Mouse (Mus musculus) forebrain, embryonic 16.5 days (tissue): ENCODE data around the gene Olfr550. TPM values are rescaled to one million over a fixed set of nuclear protein-coding genes. Genes with fewer than 3 reads are reported as not detected.

Experiments used
- ATAC-seq: fragments of 200-750 bp; cut with Nextera tagmentation; 2 replicates; pipeline ENCODE4 v1.8.0; 2017; ENCODE audit warnings: mild to moderate bottlenecking, moderate library complexity
- H3K27ac ChIP-seq: fragments of 300-500 bp; sonication (generic); 2 replicates; pipeline ENCODE4 v1.5.1; 2014; ENCODE audit warnings: low read length, control low read depth
- H3K27me3 ChIP-seq: fragments of 300-500 bp; sonication (generic); replicated peaks from 2 replicates; pipeline ENCODE4 v1.6.1; 2014; ENCODE audit warnings: low read length; ENCODE audit not compliant: control insufficient read depth, insufficient read depth
- H3K36me3 ChIP-seq: fragments of 300-500 bp; sonication (generic); 2 replicates; pipeline ENCODE4 v1.6.1; 2014; ENCODE audit not compliant: control insufficient read depth, insufficient read depth
- H3K4me1 ChIP-seq: fragments of 300-500 bp; sonication (generic); replicated peaks from 2 replicates; pipeline ENCODE4 v1.6.1; 2014; ENCODE audit warnings: low read length; ENCODE audit not compliant: control insufficient read depth, insufficient read depth
- H3K4me2 ChIP-seq: fragments of 300-500 bp; sonication (generic); 2 replicates; pipeline ENCODE4 v1.6.1; 2014; ENCODE audit warnings: mild to moderate bottlenecking, low read length, control low read depth
- H3K4me3 ChIP-seq: fragments of 300-500 bp; sonication (generic); replicated peaks from 2 replicates; pipeline ENCODE4 v1.5.1; 2014; ENCODE audit warnings: mild to moderate bottlenecking, low read length, control low read depth
- H3K9ac ChIP-seq: fragments of 300-500 bp; sonication (generic); replicated peaks from 2 replicates; pipeline ENCODE4 v1.6.1; 2014; ENCODE audit warnings: low read depth, low read length, control low read depth
- H3K9me3 ChIP-seq: fragments of 300-500 bp; sonication (generic); 2 replicates; pipeline ENCODE4 v1.6.1; 2016; ENCODE audit warnings: low read length; ENCODE audit not compliant: control insufficient read depth
- WGBS: fragments of 180-500 bp; shearing (Covaris S2); extraction: QIAGEN DNeasy Blood & Tissue Kit; methylation state at CpG from one replicate; pipeline ENCODE4 v1.1.7; 2014; 5-methylcytosine and 5-hydroxymethylcytosine counted together
- polyA plus RNA-seq: library from polyadenylated mRNA; unstranded; fragments of >200 nt; fragmentation: Nextera tagmentation; extraction: Ambion mirVana; gene quantifications from 2 replicates; pipeline ENCODE4 v1.2.1, GENCODE M21; 2015

Gene Olfr550
- not detected in 2 replicates for polyA plus RNA-seq

DNA sequence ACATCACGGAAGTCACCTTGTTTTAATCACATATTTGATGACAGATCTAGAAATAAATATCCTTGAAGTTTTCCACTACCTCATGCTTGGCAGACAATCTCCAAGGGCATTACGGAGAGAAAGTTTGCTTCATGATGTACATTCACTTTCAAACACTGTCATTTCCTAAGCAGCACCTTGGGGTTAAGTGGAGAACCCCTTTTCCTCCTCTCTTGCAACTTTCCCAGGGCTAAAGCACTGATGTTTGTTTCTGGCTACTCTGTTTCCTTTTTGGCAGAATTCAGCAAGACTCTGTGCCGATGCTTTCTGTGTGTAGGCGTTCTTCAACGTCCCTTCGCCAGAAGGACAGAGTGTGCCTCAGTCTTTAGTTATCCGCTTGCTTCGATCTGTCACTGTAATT, at the start of gene Olfr550:
Gene Olfr550 (plus strand): TSS at position 301 of the 400 bp plus-strand sequence.
- no peak for ATAC-seq
- H3K27me3 ChIP-seq = no peaks in the 10 kb centered on the region
- no peak within 1 kb of the TSS for H3K4me3 ChIP-seq
- H3K36me3 ChIP-seq = no peaks in the 10 kb centered on the region
- H3K27ac ChIP-seq = no peak within 1 kb of the TSS
- no peak within 1 kb of the TSS for H3K9ac ChIP-seq
- H3K4me1 ChIP-seq = peaks cover 3% of the 10 kb centered on the region; the same call in 1 of the 2 replicates
- H3K9me3 ChIP-seq = no peaks in the 10 kb centered on the region
- 94% methylated on average over 8 of the region's 8 CpGs for WGBS
- H3K4me2 ChIP-seq = no peak within 1 kb of the TSS

DNA sequence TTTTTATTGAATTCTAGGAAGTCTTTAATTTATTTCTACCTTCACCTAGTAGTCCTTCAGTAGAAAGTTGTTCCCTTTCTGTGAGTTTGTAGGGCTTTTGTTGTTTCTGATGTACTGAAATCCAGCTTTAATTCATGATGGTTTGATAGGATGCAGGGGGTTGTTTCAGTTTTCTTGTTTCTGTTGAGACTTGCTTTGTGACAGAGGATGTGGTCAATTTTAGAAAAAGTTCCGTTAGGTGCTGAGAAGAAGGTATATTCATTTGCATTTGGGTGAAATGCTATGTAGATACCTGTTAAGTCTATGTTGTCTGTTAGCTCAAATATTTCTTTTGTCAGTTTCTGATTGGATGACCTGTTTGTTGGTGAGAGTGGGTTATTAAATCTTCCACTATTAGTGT, 42.2 kb upstream of the Olfr550 start:
- Histone ChIP-seq H3K27me3 (no peaks in the 10 kb centered on the region), H3K36me3 (no peaks in the 10 kb centered on the region), H3K4me1 (no peaks in the 10 kb centered on the region), H3K9ac (no peak overlapping the region), H3K9me3 (no peaks in the 10 kb centered on the region), H3K27ac (no peak overlapping the region), H3K4me2 (no peak overlapping the region), H3K4me3 (no peak overlapping the region)
- 84% methylated on average over 1 of the region's 1 CpGs for WGBS
- ATAC-seq = no peak

DNA sequence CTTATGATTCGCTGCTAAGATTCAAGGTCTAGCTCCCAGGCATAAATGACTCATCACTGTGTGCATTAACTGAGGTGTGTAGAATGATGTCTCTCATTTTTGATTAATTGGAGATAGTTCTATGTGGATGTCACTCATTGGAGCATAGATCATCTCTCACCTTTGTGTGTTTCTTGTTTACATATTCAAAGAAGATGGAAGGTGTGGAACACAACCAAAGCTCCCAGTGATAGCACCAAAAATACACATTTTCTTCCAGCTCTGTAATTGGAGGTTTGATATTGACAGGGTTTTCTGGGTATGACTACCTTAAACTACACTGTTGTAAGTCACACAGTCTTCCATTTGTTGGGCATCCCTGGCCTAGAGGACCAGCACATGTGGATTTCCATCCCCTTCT, 36.8 kb upstream of the Olfr550 start, which contains the start of gene Olfr547:
Gene Olfr547 (plus strand): TSS at position 301 of the 400 bp plus-strand sequence.
- WGBS = 71% methylated on average over 1 of the region's 1 CpGs
- no peak within 1 kb of the TSS for H3K27ac ChIP-seq
- no peak within 1 kb of the TSS for H3K4me2 ChIP-seq
- H3K9ac ChIP-seq = no peak within 1 kb of the TSS
- H3K27me3 ChIP-seq = no peaks in the 10 kb centered on the region
- H3K4me1 ChIP-seq = no peaks in the 10 kb centered on the region
- no peak within 1 kb of the TSS for H3K4me3 ChIP-seq
- no peak for ATAC-seq
- no peaks in the 10 kb centered on the region for H3K36me3 ChIP-seq
- no peaks in the 10 kb centered on the region for H3K9me3 ChIP-seq

DNA sequence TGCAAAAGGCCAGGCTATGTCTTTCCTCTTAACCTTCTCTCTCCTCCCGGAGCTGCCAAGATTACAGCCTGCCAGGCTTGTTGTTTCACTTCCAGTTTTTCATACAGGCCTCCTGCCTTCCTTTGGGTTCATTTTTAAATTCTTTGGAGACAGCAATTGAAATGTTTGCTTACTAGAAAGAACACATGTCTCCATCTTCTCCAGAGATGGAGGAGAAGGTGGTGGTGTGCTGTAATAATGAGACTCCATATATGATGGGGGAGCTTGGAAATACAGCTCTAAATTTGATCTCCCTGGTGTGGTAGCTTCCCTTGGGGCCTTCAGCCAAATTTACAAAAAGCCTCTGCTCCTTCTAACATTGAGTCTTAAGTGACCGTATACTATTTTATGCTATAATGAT, 30.6 kb upstream of the Olfr550 start, which contains the start of gene Olfr548-ps1:
Gene Olfr548-ps1 (plus strand): TSS at position 301 of the 400 bp plus-strand sequence.
- no peak within 1 kb of the TSS for H3K9ac ChIP-seq
- ATAC-seq = no peak
- 90% methylated on average over 2 of the region's 2 CpGs for WGBS

DNA sequence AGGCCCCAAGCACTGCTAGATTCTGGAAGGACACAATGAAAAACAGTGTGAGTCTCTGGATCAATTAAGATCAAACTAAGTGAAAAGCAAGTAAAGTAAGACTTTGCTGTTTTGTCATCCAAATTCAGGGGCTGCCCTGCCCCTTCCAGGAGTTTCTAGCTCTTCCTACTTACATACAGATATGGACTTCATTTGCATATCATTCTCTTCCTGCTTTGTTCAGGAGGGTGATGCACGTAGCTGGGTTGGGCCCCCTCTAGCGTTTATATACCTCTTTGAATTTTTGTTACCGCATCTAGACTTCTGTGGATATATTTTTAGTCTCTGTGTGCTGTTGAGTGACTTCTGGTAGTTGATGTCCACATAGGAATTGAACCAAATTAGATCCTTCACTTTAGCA, 30.0 kb upstream of the Olfr550 start:
- no peaks in the 10 kb centered on the region for H3K36me3 ChIP-seq
- H3K4me2 ChIP-seq = no peak overlapping the region
- no peaks in the 10 kb centered on the region for H3K27me3 ChIP-seq
- no peak for ATAC-seq
- H3K9me3 ChIP-seq = no peaks in the 10 kb centered on the region
- H3K27ac ChIP-seq = no peak overlapping the region
- H3K9ac ChIP-seq = no peak overlapping the region
- no peak overlapping the region for H3K4me3 ChIP-seq
- 67% methylated on average over 3 of the region's 3 CpGs for WGBS
- no peaks in the 10 kb centered on the region for H3K4me1 ChIP-seq

More for the DNA sequence above, 30.6 kb upstream of the Olfr550 start, which contains the start of gene Olfr548-ps1:
- Histone ChIP-seq H3K27me3 (no peaks in the 10 kb centered on the region), H3K9me3 (no peaks in the 10 kb centered on the region), H3K36me3 (no peaks in the 10 kb centered on the region), H3K4me2 (no peak within 1 kb of the TSS), H3K4me1 (no peaks in the 10 kb centered on the region), H3K27ac (no peak within 1 kb of the TSS), H3K4me3 (no peak within 1 kb of the TSS)

DNA sequence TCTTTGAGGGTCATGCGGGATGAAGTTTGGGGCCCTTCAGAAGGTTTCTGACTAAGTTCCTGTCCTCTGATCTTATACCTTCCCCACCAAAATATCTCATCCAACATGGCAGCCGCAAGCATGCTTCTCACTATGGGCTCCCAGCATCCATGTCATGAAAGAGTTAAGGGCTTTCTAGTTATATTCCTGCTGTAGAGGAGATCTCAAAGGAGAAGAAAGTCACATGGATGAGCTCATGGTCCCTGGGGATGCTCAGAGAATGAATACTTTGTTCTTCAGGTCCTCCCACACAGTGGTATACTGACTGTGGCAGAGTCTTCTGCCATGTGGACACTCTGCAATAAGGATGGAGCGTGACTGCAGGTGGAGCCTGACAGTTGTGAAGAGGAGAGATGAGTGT, 21.7 kb upstream of the Olfr550 start, which contains the start of gene Olfr549:
Gene Olfr549 (plus strand): TSS at position 301 of the 400 bp plus-strand sequence.
- H3K9me3 ChIP-seq = no peaks in the 10 kb centered on the region
- no peak for ATAC-seq
- 94% methylated on average over 3 of the region's 3 CpGs for WGBS

DNA sequence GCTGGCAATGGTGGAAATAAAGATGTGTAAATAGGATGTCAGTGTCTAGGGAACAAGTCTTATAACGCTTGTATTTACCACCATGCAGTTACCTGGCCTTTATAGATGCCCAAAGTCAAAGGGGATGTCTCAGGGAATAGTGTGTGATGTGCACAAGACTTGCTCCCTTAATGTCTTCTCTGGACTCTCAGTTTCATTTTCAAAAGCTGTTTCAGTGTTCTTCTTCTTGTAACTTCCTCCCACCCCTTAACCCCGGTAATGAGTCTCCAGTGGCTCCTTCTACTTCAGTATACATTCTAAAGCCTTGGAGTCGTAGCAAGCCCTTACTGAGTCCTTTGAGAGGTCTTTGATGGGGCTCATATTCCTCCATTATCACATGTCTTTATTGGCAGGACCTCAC, 18.0 kb upstream of the Olfr550 start:
- WGBS = 84% methylated on average over 3 of the region's 3 CpGs
- no peaks in the 10 kb centered on the region for H3K4me1 ChIP-seq
- no peak for ATAC-seq

More for the DNA sequence above, 21.7 kb upstream of the Olfr550 start, which contains the start of gene Olfr549:
- Histone ChIP-seq H3K9ac (no peak within 1 kb of the TSS), H3K27ac (no peak within 1 kb of the TSS), H3K4me3 (no peak within 1 kb of the TSS), H3K36me3 (no peaks in the 10 kb centered on the region), H3K27me3 (no peaks in the 10 kb centered on the region), H3K4me2 (no peak within 1 kb of the TSS), H3K4me1 (no peaks in the 10 kb centered on the region)

DNA sequence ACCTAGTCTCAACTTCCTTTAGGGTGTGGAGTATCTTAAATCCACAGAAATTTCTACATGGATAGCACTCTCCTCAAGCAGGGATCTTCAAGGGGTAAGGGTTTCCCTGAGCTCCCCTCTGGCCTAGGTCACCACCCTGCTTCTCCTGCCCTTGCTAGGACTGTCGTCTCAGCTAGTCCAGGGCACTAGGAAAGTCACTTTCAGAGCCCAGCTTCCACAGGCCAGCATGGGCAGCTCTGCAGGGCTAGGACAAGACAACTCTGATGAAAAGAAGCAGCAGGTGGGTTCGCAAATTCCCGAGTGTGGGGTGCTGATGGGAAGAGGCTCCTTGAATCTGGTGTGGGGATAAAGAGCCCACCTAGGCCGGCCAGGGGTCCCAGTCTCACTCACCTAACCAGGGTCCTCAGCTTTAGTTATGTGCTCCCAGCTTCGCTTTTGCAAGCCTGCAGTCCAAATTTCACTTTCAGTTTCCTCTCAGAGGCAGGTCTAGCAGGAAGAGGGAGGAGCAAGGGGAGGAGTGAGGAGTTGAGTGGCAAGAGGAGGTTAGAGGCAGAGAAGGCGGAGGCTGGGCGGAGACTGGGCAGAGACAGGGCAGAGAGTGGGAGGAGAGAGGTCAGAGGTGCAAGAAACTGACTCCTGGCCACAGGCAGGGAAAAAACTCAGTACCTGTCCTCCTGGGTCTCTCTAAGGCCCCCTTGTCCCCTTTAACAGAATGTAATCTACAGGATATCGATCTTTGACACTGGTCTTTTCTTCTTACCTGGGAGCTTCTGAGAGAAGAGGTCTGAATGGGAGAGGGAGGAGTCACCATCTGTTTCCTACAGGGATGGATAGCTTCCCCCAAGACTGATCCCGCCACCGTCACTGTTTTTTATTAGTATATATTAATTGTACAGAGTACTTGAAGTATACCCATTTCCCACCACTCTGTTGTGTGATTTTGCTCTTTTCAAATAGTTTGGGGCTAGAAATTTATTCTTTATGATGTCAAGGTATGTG, 5.9 kb upstream of the Olfr550 start, which contains the start of gene Trim21:
Gene Trim21 (minus strand): TSS at position 488 of the 999 bp plus-strand sequence.
- Histone ChIP-seq H3K4me3 (peak within 1 kb of the TSS; percentile 20), H3K27ac (no peak within 1 kb of the TSS), H3K9ac (no peak within 1 kb of the TSS), H3K9me3 (no peaks in the 10 kb centered on the region), H3K4me1 (no peaks in the 10 kb centered on the region), H3K27me3 (no peaks in the 10 kb centered on the region), H3K36me3 (no peaks in the 10 kb centered on the region), H3K4me2 (peak within 1 kb of the TSS; percentile 24)
- WGBS = 25% methylated on average over 10 of the region's 10 CpGs
- peak; percentile 78 for ATAC-seq

More for the DNA sequence above, 18.0 kb upstream of the Olfr550 start:
- Histone ChIP-seq H3K4me2 (no peak overlapping the region), H3K27me3 (no peaks in the 10 kb centered on the region), H3K9ac (no peak overlapping the region), H3K4me3 (no peak overlapping the region), H3K27ac (no peak overlapping the region), H3K9me3 (no peaks in the 10 kb centered on the region), H3K36me3 (no peaks in the 10 kb centered on the region)

DNA sequence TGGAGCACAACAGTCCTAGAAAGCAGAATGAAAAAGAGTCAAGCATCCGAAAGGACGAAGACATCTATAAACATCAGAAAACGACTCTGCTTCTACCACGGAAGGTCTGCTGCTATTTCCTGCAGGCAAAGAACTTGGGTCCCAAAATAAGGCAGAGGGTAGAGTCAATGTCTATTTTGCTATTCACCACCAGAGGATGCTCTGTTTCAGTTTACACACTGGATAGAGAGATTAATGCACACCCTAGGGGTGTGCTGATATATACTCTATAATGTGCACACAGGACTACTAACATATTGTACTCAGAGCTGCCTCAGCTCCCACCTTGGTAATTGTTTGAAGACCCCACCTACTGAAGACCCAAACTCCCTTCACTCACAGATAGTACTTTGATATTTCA, 5.0 kb upstream of the Olfr550 start:
- H3K4me3 ChIP-seq = no peak overlapping the region
- H3K4me2 ChIP-seq = no peak overlapping the region
- no peaks in the 10 kb centered on the region for H3K9me3 ChIP-seq
- H3K27me3 ChIP-seq = no peaks in the 10 kb centered on the region
- H3K27ac ChIP-seq = no peak overlapping the region
- no peak overlapping the region for H3K9ac ChIP-seq
- ATAC-seq = no peak
- 93% methylated on average over 4 of the region's 4 CpGs for WGBS
- H3K4me1 ChIP-seq = no peaks in the 10 kb centered on the region
- H3K36me3 ChIP-seq = no peaks in the 10 kb centered on the region
